Mouse (Mus musculus) stomach, postnatal 0 days (tissue): ENCODE data around the gene Sphk2. TPM values are rescaled to one million over a fixed set of nuclear protein-coding genes. Genes with fewer than 3 reads are reported as not detected.

Experiments
- ATAC-seq: fragments of 200-750 bp; cut with Nextera tagmentation; 2 replicates; pipeline ENCODE4 v1.8.0; 2017; ENCODE audit not compliant: low FRiP score, low TSS enrichment
- DNase-seq: peaks from one replicate; pipeline ENCODE4 v3.0.0-alpha.2; 2016; ENCODE audit warnings: low spot score
- H3K27ac ChIP-seq: fragments of 300-500 bp; sonication (generic); replicated peaks from 2 replicates; pipeline ENCODE4 v1.5.1; 2014; ENCODE audit warnings: mild to moderate bottlenecking, control low read depth
- H3K27me3 ChIP-seq: fragments of 300-500 bp; sonication (generic); 2 replicates; pipeline ENCODE4 v1.6.1; 2014; ENCODE audit warnings: low read length; ENCODE audit not compliant: control insufficient read depth, insufficient read depth
- H3K36me3 ChIP-seq: fragments of 300-500 bp; sonication (generic); 2 replicates; pipeline ENCODE4 v1.6.1; 2014; ENCODE audit warnings: low read length, mixed read lengths; ENCODE audit not compliant: control insufficient read depth, insufficient read depth
- H3K4me1 ChIP-seq: fragments of 300-500 bp; sonication (generic); replicated peaks from 2 replicates; pipeline ENCODE4 v1.6.1; 2014; ENCODE audit warnings: antibody characterized with exemption; ENCODE audit not compliant: control insufficient read depth, insufficient read depth
- H3K4me2 ChIP-seq: fragments of 300-500 bp; sonication (generic); replicated peaks from 2 replicates; pipeline ENCODE4 v1.6.1; 2014; ENCODE audit warnings: low read depth, mild to moderate bottlenecking, control low read depth, moderate library complexity
- H3K4me3 ChIP-seq: fragments of 300-500 bp; sonication (generic); 2 replicates; pipeline ENCODE4 v1.5.1; 2014; ENCODE audit warnings: low read depth, low read length, control low read depth
- H3K9ac ChIP-seq: fragments of 300-500 bp; sonication (generic); 2 replicates; pipeline ENCODE4 v1.6.1; 2014; ENCODE audit warnings: mild to moderate bottlenecking, low read length, control low read depth, mixed read lengths
- H3K9me3 ChIP-seq: fragments of 300-500 bp; sonication (generic); 2 replicates; pipeline ENCODE4 v1.6.1; 2016; ENCODE audit warnings: low read length; ENCODE audit not compliant: control insufficient read depth
- CTCF ChIP-seq: IDR thresholded peaks from 2 replicates; pipeline ENCODE4 v1.5.1; 2016; ENCODE audit warnings: antibody characterized with exemption, low read depth, mild to moderate bottlenecking, moderate library complexity
- EP300 ChIP-seq: optimal IDR thresholded peaks from 2 replicates; pipeline ENCODE3; 2016; ENCODE audit warnings: antibody characterized with exemption
- WGBS: fragments of 180-500 bp; shearing (Covaris S2); extraction: QIAGEN DNeasy Blood & Tissue Kit; methylation state at CpG from one replicate; pipeline ENCODE4 v1.1.7; 2014; 5-methylcytosine and 5-hydroxymethylcytosine counted together
- polyA plus RNA-seq: library from polyadenylated mRNA; unstranded; fragments of >200 nt; fragmentation: Nextera tagmentation; extraction: Ambion mirVana; gene quantifications from 2 replicates; pipeline ENCODE4 v1.2.1, GENCODE M21; 2015

The Sphk2 gene
- polyA plus RNA-seq, 1 experiment from 2014 or later, result 23.6 TPM

- no peak overlapping the region for H3K4me2 ChIP-seq
- TF ChIP-seq EP300, result no peak
- no peak for TF ChIP-seq CTCF
- H3K36me3 ChIP-seq, result no peaks in the 10 kb centered on the region
- H3K27ac ChIP-seq, result no peak overlapping the region
- no peak overlapping the region for H3K9ac ChIP-seq
- H3K9me3 ChIP-seq, result no peaks in the 10 kb centered on the region
- H3K4me1 ChIP-seq, result peaks cover 8% of the 10 kb centered on the region; the same call in 1 of the 2 replicates
- WGBS, result 94% methylated on average over 11 of the region's 11 CpGs
- DNase-seq (no peak), ATAC-seq (no peak)
- H3K27me3 ChIP-seq, result no peaks in the 10 kb centered on the region
- H3K4me3 ChIP-seq, result no peak overlapping the region
Measured at GRCm38 (mm10) chr7:45702316-45702715, 15.5 kb downstream of the Sphk2 start.

GRCm38 (mm10) chr7:45701607-45702006 lies 16.2 kb downstream of the Sphk2 start:
- DNase-seq, result no peak
- Histone ChIP-seq H3K27me3 (no peaks in the 10 kb centered on the region), H3K9ac (no peak overlapping the region), H3K4me2 (no peak overlapping the region), H3K9me3 (no peaks in the 10 kb centered on the region), H3K36me3 (no peaks in the 10 kb centered on the region), H3K4me3 (no peak overlapping the region), H3K27ac (no peak overlapping the region), H3K4me1 (peaks cover 8% of the 10 kb centered on the region; the same call in 1 of the 2 replicates)
- ATAC-seq, result no peak
- TF ChIP-seq CTCF, result no peak
- TF ChIP-seq EP300, result no peak
- 88% methylated on average over 11 of the region's 11 CpGs for WGBS

- H3K36me3 ChIP-seq, result no peaks in the 10 kb centered on the region
- WGBS, result 32% methylated on average over 11 of the region's 11 CpGs
- peak overlapping the region; percentile 28; the same call in 1 of the 2 replicates for H3K9ac ChIP-seq
- no peaks in the 10 kb centered on the region for H3K9me3 ChIP-seq
- H3K4me1 ChIP-seq, result peaks cover 7% of the 10 kb centered on the region; the same call in 1 of the 2 replicates
- H3K4me3 ChIP-seq, result peak overlapping the region; percentile 18; the same call in 1 of the 2 replicates
- H3K27ac ChIP-seq, result no peak overlapping the region; the same call in 1 of the 2 replicates
- peak overlapping the region; percentile 61 for H3K4me2 ChIP-seq
- H3K27me3 ChIP-seq, result no peaks in the 10 kb centered on the region
- TF ChIP-seq CTCF, result no peak
- TF ChIP-seq EP300, result no peak
- no peak for ATAC-seq
- no peak for DNase-seq
Measured at GRCm38 (mm10) chr7:45701072-45701471, 16.7 kb downstream of the Sphk2 start.

DNA sequence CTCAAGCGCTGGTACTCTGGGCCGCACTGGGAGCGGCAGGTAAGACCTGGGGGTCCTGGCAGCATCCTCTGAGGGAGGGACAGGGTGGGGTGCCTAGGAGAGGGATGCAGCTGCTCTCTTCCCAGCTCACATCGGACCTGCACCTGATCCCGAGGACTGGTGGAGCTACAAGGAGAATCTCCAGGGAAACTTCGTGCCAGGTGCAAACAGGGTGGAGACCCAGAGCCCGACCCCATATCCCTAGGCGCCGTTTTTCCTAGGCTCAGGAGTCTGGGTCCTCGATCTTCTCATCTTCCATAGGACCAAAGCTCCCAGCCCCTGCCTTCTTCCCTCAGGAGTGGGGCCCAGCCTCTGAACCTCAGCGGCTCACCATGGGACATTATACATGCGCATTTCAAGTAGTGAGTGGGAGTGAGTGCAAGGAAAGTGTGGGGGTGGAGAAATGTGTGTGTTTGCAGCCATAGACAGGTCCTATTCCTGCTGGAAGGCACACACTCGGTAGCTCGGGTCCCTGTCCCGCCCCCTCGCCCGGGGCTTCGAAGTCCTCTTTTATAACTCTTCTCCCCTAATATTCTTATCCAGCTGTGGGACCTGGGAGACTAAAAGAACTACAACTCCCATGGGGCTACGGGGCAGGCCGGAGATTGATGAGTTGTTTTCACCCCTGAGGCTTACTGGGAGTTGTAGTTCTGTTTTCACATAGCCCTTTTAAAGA lies 17.3 kb downstream of the Sphk2 start:
- Histone ChIP-seq H3K27me3 (no peaks in the 10 kb centered on the region), H3K27ac (no peak overlapping the region), H3K9me3 (no peaks in the 10 kb centered on the region), H3K4me2 (peak overlapping the region; percentile 61), H3K36me3 (no peaks in the 10 kb centered on the region), H3K4me1 (peaks cover 6% of the 10 kb centered on the region; the same call in 1 of the 2 replicates), H3K9ac (peak overlapping the region; percentile 55; the same call in 1 of the 2 replicates), H3K4me3 (peak overlapping the region; percentile 40)
- TF ChIP-seq CTCF (no peak), EP300 (no peak)
- whole genome bisulfite sequencing, result 2% methylated on average over 20 of the region's 20 CpGs
- peak; percentile 72 for DNase-seq
- ATAC-seq, result no peak; the same call in 1 of the 2 replicates

DNA sequence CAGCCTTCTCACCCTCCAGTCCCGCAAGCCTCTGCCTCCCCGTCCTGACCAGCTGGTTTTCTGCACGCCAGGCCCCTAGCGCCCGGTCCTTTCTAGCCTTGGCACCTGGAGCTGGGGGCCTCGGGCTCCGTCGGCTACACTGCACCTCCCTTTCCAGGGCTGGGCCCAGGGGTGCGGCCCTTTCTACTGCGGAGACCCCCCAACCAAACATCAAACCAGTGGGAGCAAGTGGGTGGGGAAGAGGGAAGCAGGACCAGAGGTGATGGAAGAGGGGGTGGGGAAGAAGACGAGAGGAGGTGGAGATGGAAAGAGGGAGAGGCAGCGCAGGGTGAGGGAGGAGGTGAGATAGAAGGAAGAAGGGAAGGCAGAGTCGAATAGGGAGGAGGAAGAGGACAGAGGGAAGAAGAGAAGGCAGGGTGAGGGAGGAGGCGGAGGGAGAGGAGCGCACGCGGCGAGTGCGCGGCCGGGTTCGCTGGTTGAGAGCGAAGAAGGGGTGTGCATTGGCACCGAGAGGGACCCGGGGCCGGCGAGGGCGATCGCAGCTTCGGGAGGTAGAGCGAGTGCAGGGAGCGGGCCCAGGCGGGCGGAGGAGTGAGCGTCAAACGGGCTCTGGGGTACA lies 18.2 kb downstream of the Sphk2 start, which contains the start of gene Car11:
Gene Car11, plus strand, starts transcription at position 321 of the 619 bp plus-strand sequence.
- Histone ChIP-seq H3K9me3 (no peaks in the 10 kb centered on the region), H3K27ac (no peak within 1 kb of the TSS), H3K4me3 (peak within 1 kb of the TSS; percentile 40), H3K36me3 (no peaks in the 10 kb centered on the region), H3K9ac (peak within 1 kb of the TSS; percentile 55), H3K4me1 (peaks cover 6% of the 10 kb centered on the region; the same call in 1 of the 2 replicates), H3K27me3 (no peaks in the 10 kb centered on the region), H3K4me2 (peak within 1 kb of the TSS; percentile 61)
- TF ChIP-seq EP300 (no peak), CTCF (no peak)
- ATAC-seq (no peak), DNase-seq (no peak)
- 2% methylated on average over 36 of the region's 36 CpGs for WGBS

DNA sequence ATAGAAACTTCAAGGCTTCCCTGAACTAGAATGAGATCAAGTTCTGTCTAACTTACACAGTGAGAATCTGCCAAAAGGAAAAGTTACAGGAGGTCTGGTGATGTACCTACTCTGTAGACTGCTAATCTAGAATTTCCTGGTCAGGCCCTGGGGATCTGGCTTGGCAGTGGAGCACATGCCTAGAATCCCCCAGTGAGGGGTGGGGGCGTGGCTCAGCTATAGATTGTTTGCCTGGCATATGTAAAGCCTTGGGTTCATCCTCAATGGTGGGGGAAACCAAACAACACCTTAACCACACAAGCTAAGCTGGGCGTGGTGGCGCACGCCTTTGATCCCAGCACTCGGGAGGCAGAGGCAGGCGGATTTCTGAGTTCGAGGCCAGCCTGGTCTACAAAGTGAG lies 19.9 kb downstream of the Sphk2 start:
- Histone ChIP-seq H3K4me2 (no peak overlapping the region), H3K27ac (no peak overlapping the region), H3K36me3 (no peaks in the 10 kb centered on the region), H3K4me3 (no peak overlapping the region), H3K4me1 (0 out of 2 replicates have a peak, but pooled peaks cover 3% of the 10 kb centered on the region), H3K9ac (no peak overlapping the region), H3K9me3 (no peaks in the 10 kb centered on the region), H3K27me3 (no peaks in the 10 kb centered on the region)
- TF ChIP-seq CTCF (no peak), EP300 (no peak)
- WGBS, result 87% methylated on average over 6 of the region's 7 CpGs
- ATAC-seq (no peak), DNase-seq (no peak)
